Mouse (Mus musculus) heart, postnatal 0 days (tissue): Measurements from ENCODE around the gene Nectin4. TPM values are rescaled to one million over a fixed set of nuclear protein-coding genes. Genes with fewer than 3 reads are reported as not detected.
"Not testable (repeated sequence)": the region's sequence is repeated elsewhere in the genome, so short reads cannot be mapped to it uniquely, and the experiment has no call there.

Experiments
- ATAC-seq: fragments of 200-750 bp; cut with Nextera tagmentation; 2 replicates; pipeline ENCODE4 v1.8.0; 2017; ENCODE audit warnings: low read depth, moderate number of reproducible peaks, moderate library complexity; ENCODE audit not compliant: insufficient read depth
- DNase-seq: peaks from one replicate; pipeline ENCODE4 v3.0.0-alpha.2; 2016; ENCODE audit warnings: low spot score
- H3K27ac ChIP-seq: fragments of 300-500 bp; sonication (generic); 2 replicates; pipeline ENCODE4 v1.5.1; 2014; ENCODE audit warnings: low read depth, mild to moderate bottlenecking
- H3K27me3 ChIP-seq: fragments of 300-500 bp; sonication (generic); 2 replicates; pipeline ENCODE4 v1.6.1; 2014; ENCODE audit warnings: low read length, mixed read lengths; ENCODE audit not compliant: control insufficient read depth, insufficient read depth
- H3K36me3 ChIP-seq: fragments of 300-500 bp; sonication (generic); replicated peaks from 2 replicates; pipeline ENCODE4 v1.6.1; 2014; ENCODE audit warnings: low read length, mixed read lengths; ENCODE audit not compliant: control insufficient read depth, insufficient read depth
- H3K4me1 ChIP-seq: fragments of 300-500 bp; sonication (generic); 2 replicates; pipeline ENCODE4 v1.6.1; 2014; ENCODE audit warnings: antibody characterized with exemption; ENCODE audit not compliant: control insufficient read depth, insufficient read depth
- H3K4me2 ChIP-seq: fragments of 300-500 bp; sonication (generic); 2 replicates; pipeline ENCODE4 v1.6.1; 2014; ENCODE audit warnings: low read depth, mild to moderate bottlenecking, low read length, moderate library complexity
- H3K4me3 ChIP-seq: fragments of 300-500 bp; sonication (generic); 2 replicates; pipeline ENCODE4 v1.5.1; 2014; ENCODE audit warnings: low read depth, low read length
- H3K9ac ChIP-seq: fragments of 300-500 bp; sonication (generic); replicated peaks from 2 replicates; pipeline ENCODE4 v1.6.1; 2014; ENCODE audit warnings: low read depth, low read length, mixed read lengths
- H3K9me3 ChIP-seq: fragments of 300-500 bp; sonication (generic); replicated peaks from 2 replicates; pipeline ENCODE4 v1.6.1; 2016; ENCODE audit warnings: low read length; ENCODE audit not compliant: control insufficient read depth
- CTCF ChIP-seq: IDR thresholded peaks from 2 replicates; pipeline ENCODE4 v1.5.1; 2016; ENCODE audit warnings: antibody characterized with exemption, control low read depth, low read depth
- EP300 ChIP-seq: IDR thresholded peaks from 2 replicates; pipeline ENCODE4 v1.6.1; 2016; ENCODE audit warnings: antibody characterized with exemption, low read depth
- WGBS: fragments of 180-500 bp; shearing (Covaris S2); extraction: QIAGEN DNeasy Blood & Tissue Kit; methylation state at CpG from one replicate; pipeline ENCODE4 v1.1.7; 2014; 5-methylcytosine and 5-hydroxymethylcytosine counted together
- polyA plus RNA-seq: library from polyadenylated mRNA; unstranded; fragments of >200 nt; fragmentation: Nextera tagmentation; extraction: Ambion mirVana; gene quantifications from 2 replicates; pipeline ENCODE4 v1.2.1, GENCODE M21; 2015
- total RNA-seq: library from RNA; depleted of rRNA; stranded (reverse); fragments of >200 nt; gene quantifications from 2 replicates; pipeline ENCODE4 v1.2.3, GENCODE M21; 2014; ENCODE audit warnings: low replicate concordance; rRNA removed

Nectin4 gene
- 2.7 TPM in 1 of 2 replicates, not detected in the other for total RNA-seq
- 0.07 and 0.14 TPM in 2 replicates for polyA plus RNA-seq

- no peak within 1 kb of the TSS for H3K9ac ChIP-seq
- no peak within 1 kb of the TSS for H3K4me2 ChIP-seq
- no peak for DNase-seq
Observed at GRCm38 (mm10) chr1:171369845-171370556, at the start of gene Nectin4. Gene Nectin4 (plus strand): TSS chr1:171370099.

GRCm38 (mm10) chr1:171320151-171320550, 49.7 kb upstream of the Nectin4 start:
- Histone ChIP-seq H3K27me3 (no peaks in the 10 kb centered on the region), H3K27ac (no peak overlapping the region), H3K4me2 (peak overlapping the region; percentile 51), H3K9me3 (no peaks in the 10 kb centered on the region), H3K36me3 (0 out of 2 replicates have a peak, but pooled peaks cover 4% of the 10 kb centered on the region), H3K4me1 (no peaks in the 10 kb centered on the region), H3K4me3 (peak overlapping the region; percentile 23), H3K9ac (no peak overlapping the region; the same call in 1 of the 2 replicates)
- TF ChIP-seq CTCF (no peak), EP300 (no peak)
- DNase-seq (no peak), ATAC-seq (no peak)
- 15% methylated on average over 5 of the region's 5 CpGs for WGBS

More at GRCm38 (mm10) chr1:171369845-171370556, at the start of gene Nectin4:
- H3K27ac ChIP-seq, result no peak within 1 kb of the TSS
- 0 out of 2 replicates have a peak, but pooled peaks cover 17% of the 10 kb centered on the region for H3K27me3 ChIP-seq
- H3K36me3 ChIP-seq, result no peaks in the 10 kb centered on the region
- ATAC-seq, result no peak
- no peak within 1 kb of the TSS for H3K4me3 ChIP-seq
- no peaks in the 10 kb centered on the region for H3K9me3 ChIP-seq
- no peaks in the 10 kb centered on the region for H3K4me1 ChIP-seq
- WGBS, result 40% methylated on average over 20 of the region's 20 CpGs
- no peak for TF ChIP-seq CTCF
- no peak for TF ChIP-seq EP300

- no peaks in the 10 kb centered on the region for H3K9me3 ChIP-seq
- TF ChIP-seq EP300, result no peak
- TF ChIP-seq CTCF, result peak; percentile 64
- DNase-seq (peak; percentile 20), ATAC-seq (no peak)
- no peak overlapping the region for H3K4me3 ChIP-seq
- no peaks in the 10 kb centered on the region for H3K4me1 ChIP-seq
- 0 out of 2 replicates have a peak, but pooled peaks cover 4% of the 10 kb centered on the region for H3K36me3 ChIP-seq
- no peak overlapping the region for H3K9ac ChIP-seq
- no peaks in the 10 kb centered on the region for H3K27me3 ChIP-seq
- H3K27ac ChIP-seq, result no peak overlapping the region
- no peak overlapping the region for H3K4me2 ChIP-seq
Observed at GRCm38 (mm10) chr1:171321415-171321814, 48.5 kb upstream of the Nectin4 start.

- Histone ChIP-seq H3K9me3 (no peaks in the 10 kb centered on the region), H3K4me3 (no peak overlapping the region), H3K4me2 (no peak overlapping the region), H3K36me3 (0 out of 2 replicates have a peak, but pooled peaks cover 4% of the 10 kb centered on the region), H3K27ac (no peak overlapping the region), H3K4me1 (no peaks in the 10 kb centered on the region), H3K9ac (no peak overlapping the region), H3K27me3 (no peaks in the 10 kb centered on the region)
- 84% methylated on average over 1 of the region's 1 CpGs for WGBS
- no peak for DNase-seq
- no peak for ATAC-seq
- no peak for TF ChIP-seq CTCF
- TF ChIP-seq EP300, result no peak
Observed at GRCm38 (mm10) chr1:171322012-171322411, 47.9 kb upstream of the Nectin4 start.

- H3K9ac ChIP-seq, result no peak overlapping the region
- TF ChIP-seq CTCF, result no peak
- no peak for TF ChIP-seq EP300
- H3K9me3 ChIP-seq, result no peaks in the 10 kb centered on the region
- WGBS, result 65% methylated on average over 2 of the region's 2 CpGs
- no peak for DNase-seq
- no peaks in the 10 kb centered on the region for H3K27me3 ChIP-seq
- H3K27ac ChIP-seq, result no peak overlapping the region
- peaks cover 17% of the 10 kb centered on the region for H3K4me1 ChIP-seq
- H3K4me3 ChIP-seq, result no peak overlapping the region
- ATAC-seq, result no peak
- H3K36me3 ChIP-seq, result 0 out of 2 replicates have a peak, but pooled peaks cover 4% of the 10 kb centered on the region
- H3K4me2 ChIP-seq, result no peak overlapping the region
Observed at GRCm38 (mm10) chr1:171325571-171325970, 44.3 kb upstream of the Nectin4 start.

GRCm38 (mm10) chr1:171326588-171326987, 43.3 kb upstream of the Nectin4 start:
- H3K4me1 ChIP-seq, result peaks cover 23% of the 10 kb centered on the region
- 85% methylated on average over 4 of the region's 4 CpGs for WGBS
- not testable (repeated sequence) for H3K9me3 ChIP-seq, H3K27me3 ChIP-seq, H3K4me2 ChIP-seq, H3K4me3 ChIP-seq, ATAC-seq, H3K9ac ChIP-seq, DNase-seq, H3K27ac ChIP-seq, H3K36me3 ChIP-seq
